Mouse (Mus musculus) right cerebral cortex, postnatal 10 days (tissue): ENCODE measurements around the gene Tmem233.

Experiments
- DNase-seq, 2 experiments: peaks; one replicate each; pipeline ENCODE4 v3.0.0; 2021; ENCODE audit warnings: low spot score in 2 of 2

Gene Tmem233

GRCm38 (mm10) chr5:116083081-116083480, at the start of gene Tmem233:
TSS of gene Tmem233 (minus strand) at chr5:116083244.
- no peak for DNase-seq

DNA sequence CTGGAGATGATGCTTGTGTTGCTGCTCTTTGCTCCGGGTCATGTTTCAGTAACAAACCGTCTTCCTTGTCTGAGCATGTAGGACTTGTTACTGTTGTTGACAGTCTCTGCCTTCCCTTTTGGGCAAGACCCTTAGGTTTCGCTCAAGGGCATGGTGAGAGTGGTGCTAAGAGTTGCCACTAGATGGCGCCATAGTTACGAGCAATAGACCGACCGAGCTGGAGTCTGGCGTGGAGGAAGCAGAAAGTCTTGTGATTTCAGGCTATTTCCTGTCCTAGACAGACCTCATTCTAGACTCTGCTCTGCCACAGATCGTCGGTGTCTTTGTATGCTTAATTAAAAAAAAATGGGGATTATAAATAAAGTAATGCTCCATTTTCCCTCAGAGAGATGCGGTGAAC, 40.3 kb upstream of the Tmem233 start:
- DNase-seq = peak; percentile 87 to 91

DNA sequence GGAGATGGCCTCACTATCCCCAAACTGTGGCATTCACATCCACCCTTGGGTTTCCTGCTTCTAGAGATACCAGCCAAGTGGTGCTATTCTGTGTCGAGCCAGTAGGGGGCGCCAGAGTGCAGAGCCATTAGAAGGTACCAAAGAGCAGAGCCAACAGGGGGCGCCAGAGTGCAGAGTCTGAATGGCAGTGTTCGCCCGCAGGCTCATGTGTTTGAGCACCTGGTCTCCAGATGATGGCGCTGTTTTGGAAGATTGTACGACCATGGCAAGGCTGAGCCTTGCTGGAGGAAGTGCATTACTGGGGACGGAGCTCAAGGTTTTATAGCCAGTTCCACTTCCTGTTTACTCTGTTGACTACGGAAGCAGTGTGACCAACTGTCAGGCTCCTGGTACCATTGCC, 33.5 kb upstream of the Tmem233 start:
- DNase-seq = no peak

- no peak for DNase-seq
Observed at GRCm38 (mm10) chr5:116116110-116116509, 33.1 kb upstream of the Tmem233 start.

DNA sequence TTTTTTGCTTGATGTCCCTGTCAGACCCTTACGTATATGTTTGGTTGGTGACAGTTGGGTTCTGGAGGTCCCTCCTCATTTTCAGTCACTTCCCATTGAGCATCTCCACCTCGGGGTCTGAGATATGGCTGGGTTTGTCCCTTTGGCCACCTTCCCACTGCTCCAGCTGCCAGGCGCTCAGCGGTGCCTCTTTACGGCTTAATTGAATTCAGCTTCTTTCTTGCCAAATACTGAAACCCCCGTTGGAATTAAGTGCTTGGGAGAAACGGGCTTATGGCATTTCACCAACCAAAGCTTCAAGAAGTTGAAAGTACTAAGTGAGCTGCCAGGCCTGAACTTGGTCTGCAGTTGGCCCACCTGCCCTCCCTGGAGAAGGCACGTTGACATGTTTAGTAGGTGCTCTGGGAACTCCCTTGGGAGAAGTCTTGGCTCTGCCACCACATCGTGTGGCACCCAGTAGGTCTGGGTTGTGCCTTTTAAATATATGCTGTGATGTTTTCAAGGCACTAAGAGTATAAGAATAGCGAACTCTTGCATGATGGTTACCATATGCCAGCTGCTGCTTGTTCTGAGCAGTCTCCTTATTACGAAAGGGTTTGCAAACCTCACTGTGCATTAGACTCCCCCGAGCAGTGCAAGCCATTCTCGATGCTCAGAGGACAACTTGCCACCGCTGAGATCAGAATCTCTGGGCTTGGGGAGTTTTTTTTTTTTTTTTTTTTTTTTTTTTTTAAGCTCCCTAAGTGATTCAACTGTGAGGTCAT, 32.2 kb upstream of the Tmem233 start:
- peak; percentile 48 to 67 for DNase-seq

- DNase-seq = no peak
Observed at GRCm38 (mm10) chr5:116108651-116109050, 25.6 kb upstream of the Tmem233 start.

- no peak for DNase-seq
Observed at GRCm38 (mm10) chr5:116084231-116084630, 1.2 kb upstream of the Tmem233 start.

GRCm38 (mm10) chr5:116082241-116082900, 673 bp downstream of the Tmem233 start:
- DNase-seq = no peak

GRCm38 (mm10) chr5:116081616-116082015, 1.4 kb downstream of the Tmem233 start:
- no peak for DNase-seq

- no peak for DNase-seq
Observed at GRCm38 (mm10) chr5:116080736-116081135, 2.3 kb downstream of the Tmem233 start.

- no peak for DNase-seq
Observed at GRCm38 (mm10) chr5:116069618-116070017, 13.4 kb downstream of the Tmem233 start.

DNA sequence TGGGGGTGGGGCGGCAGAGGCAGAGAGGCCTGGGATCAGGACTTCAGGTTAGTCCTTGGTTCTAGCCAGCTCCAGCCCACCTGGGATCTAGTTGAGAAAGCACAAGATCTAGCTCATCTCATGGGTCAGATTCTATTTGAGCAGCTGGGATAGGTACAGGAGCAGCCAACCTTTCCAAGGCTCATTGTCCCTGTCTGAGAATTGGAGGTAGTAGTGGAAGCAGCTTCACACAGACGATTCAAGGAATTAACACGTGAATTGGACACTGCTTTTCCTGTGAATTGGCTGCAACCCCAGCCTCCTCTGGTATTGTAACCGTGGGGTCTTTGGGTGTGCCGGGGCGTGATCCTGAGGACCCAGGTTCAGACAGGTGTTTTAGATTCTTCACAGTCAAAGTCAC, 30.2 kb downstream of the Tmem233 start:
- DNase-seq = no peak

DNA sequence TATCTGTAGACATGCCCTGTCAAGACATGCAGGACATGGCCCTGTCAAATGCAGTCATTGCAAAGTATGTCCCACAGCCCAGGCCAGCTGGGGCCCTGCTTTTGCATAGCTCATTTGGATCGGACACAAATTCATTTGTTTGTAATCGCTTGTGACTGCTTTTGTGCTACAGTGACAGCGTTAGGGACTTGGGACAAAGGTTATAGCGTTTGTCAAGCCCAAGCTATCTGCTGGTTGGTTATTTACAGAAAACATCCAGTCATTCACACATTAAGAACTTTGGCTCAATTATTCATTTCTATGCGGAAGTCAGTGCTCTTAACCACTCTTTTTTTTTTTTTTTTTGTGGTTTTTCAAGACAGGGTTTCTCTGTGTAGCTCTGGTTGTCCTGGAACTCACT, 30.9 kb downstream of the Tmem233 start:
- no peak for DNase-seq

DNA sequence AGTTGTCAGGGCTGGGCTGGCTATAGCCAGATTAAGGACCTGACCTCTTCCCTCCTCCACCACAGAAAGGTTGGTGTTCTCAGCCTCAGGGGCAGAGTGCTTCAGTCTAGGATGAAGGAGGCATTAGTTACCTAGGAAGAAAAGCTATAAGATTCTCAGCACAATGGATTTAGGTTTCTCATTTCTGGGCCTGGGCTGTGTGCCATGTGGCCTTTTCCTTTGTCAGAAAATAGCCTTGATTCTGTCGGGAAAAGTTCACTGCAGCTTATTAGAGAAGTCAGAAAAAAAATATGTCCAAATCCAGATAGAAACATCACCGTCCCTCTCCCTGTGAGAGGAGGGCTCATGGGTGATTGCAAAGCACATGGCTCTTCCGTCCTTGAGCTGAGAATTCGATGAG, 33.2 kb downstream of the Tmem233 start:
- DNase-seq = no peak

DNA sequence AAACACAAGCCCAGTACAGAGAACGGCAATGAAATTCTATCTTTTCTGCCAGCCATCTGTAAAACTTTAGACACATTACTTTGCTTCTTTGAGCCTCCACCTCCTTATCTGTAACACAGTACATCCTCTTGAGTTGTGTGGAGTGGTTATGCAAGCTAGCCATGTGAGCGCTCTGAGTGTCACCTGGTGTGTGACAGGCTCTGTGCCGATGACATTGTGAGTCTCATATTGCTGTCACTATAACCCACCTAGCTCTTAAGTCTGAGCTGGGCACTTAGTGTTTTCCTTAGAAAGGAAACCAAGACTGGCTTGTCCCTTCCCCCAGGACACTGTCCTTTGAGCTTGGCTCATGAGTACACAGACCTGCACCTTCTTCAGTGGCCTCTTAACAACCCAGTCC, 34.7 kb downstream of the Tmem233 start:
- DNase-seq = no peak

GRCm38 (mm10) chr5:116046246-116046645, 36.8 kb downstream of the Tmem233 start:
- no peak for DNase-seq

DNA sequence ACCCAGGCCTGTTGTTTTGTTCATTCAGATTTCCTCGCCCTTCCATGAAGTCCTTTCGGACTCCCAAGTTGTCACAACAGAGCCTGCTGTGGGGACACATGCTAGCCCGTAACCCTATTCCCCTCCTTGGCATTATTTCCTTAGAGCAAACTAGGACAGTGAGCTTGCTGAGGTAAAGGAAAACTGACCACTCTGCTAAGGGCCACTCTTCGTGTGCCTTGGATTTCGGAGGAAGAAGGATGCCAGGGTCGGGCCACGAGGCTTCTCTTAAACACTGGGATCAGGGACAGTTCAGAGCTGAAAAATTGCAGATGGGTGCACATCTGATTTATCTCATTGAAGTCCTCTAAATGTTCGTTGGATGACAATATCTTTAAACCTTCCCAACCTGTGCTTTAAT, 37.5 kb downstream of the Tmem233 start:
- no peak for DNase-seq

GRCm38 (mm10) chr5:116042241-116042640, 40.8 kb downstream of the Tmem233 start:
- no peak for DNase-seq

GRCm38 (mm10) chr5:116039706-116040105, 43.3 kb downstream of the Tmem233 start:
- no peak for DNase-seq

DNA sequence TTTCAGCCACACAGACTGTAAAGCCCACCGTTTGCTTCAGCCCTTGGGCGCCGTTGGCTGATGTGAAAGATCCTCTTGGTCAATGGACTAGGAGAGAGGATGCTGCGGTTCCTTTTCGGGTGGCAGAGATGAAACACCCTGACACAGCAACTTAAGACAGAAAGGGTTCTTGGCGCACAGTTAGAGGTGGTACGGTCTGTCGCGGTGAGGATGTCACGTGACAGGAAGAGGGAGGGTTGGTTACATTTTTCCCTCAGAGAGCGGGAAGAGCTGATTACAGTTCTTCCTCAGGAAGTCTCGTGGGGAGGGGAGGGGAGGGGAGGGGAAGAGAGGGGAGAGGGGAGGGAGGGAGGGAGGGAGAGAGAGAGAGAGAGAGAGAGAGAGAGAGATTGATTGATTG, 45.3 kb downstream of the Tmem233 start:
- no peak for DNase-seq

DNA sequence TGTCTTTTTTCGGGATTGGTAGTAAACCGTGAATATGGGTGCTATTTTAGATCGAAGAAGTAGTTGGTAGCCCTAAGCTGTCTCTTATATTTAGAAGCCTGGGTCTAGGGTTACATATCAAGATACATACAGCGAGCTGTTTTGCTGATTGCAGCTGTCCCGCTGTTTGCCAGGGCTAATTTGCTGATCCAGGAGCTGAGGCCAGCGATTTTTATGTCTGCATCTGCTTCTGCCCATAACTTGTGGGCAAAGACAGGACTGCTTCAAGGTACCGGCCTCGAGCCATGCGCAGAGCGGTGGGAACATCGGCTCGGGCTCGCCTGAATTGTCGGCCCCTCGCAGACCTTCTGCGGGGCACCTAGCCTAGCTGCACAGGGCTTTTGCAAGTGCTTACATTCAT, 46.6 kb downstream of the Tmem233 start:
- DNase-seq = no peak

GRCm38 (mm10) chr5:116031190-116031577, 51.9 kb downstream of the Tmem233 start:
- DNase-seq = peak; percentile 79 to 87

DNA sequence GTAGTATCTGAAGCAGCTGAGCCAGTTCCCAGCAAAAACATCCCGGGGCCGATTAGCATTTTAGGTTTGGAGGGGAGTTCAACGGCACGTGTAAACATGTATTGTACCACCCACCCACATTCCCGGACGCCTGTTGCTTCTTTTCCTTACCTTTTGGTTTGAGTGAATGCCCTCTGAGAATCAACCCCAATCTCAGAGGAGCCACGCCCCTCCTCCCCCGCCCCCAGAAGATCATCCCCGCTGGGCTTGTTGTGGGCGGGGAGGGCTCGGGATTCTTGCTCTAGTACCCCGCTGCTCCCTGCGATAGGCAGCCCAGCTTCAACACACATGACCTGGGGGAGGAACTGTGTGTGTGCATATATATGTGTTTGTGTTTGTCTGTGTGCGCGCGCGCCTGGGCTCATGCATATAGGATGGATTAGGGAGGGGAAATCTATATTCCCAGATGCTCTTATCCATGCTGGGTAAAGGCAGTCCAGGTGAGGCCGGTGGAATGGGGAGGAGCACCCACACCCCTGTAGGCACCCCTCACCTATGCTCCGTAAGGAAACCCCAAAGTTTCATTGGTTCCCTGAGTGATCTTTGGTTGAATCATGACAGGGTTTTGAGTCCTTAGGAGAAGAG, 52.4 kb downstream of the Tmem233 start:
- DNase-seq = no peak
